Mouse (Mus musculus): ENCODE results near the gene Nfia. TPM values are rescaled to one million over a fixed set of nuclear protein-coding genes. Genes with fewer than 3 reads are reported as not detected.

Nfia gene
- polyA plus RNA-seq, 1 experiment: 8.1 TPM

GRCm38 (mm10) chr4:98113289-98114024 lies 340.9 kb downstream of the Nfia start:
- Histone ChIP-seq H3K4me1 (ENCODE audit: control insufficient read depth, insufficient read depth, low read length) (peaks cover 5% of the 10 kb centered on the region), H3K4me3 (ENCODE audit: insufficient read depth, low read length) (no peak overlapping the region), H3K27ac (ENCODE audit: insufficient read depth, low read depth, low read length) (no peak overlapping the region)
- TF ChIP-seq CTCF (IDR thresholded peaks at IDR 0.05; ENCODE audit: low read depth, low read length) (no peak), POLR2A (IDR thresholded peaks at IDR 0.05; ENCODE audit: borderline replicate concordance, low read depth, low read length) (no peak)

GRCm38 (mm10) chr4:98114966-98115365 lies 342.4 kb downstream of the Nfia start:
- Histone ChIP-seq H3K4me3 (ENCODE audit: insufficient read depth, low read length) (no peak overlapping the region), H3K27ac (ENCODE audit: insufficient read depth, low read depth, low read length) (no peak overlapping the region), H3K4me1 (ENCODE audit: control insufficient read depth, insufficient read depth, low read length) (no peaks in the 10 kb centered on the region)
- TF ChIP-seq CTCF (IDR thresholded peaks at IDR 0.05; ENCODE audit: low read depth, low read length) (no peak), POLR2A (IDR thresholded peaks at IDR 0.05; ENCODE audit: borderline replicate concordance, low read depth, low read length) (no peak)

- H3K4me1 ChIP-seq (ENCODE audit: control insufficient read depth, insufficient read depth, low read length): no peaks in the 10 kb centered on the region
- H3K27ac ChIP-seq (ENCODE audit: insufficient read depth, low read depth, low read length): no peak overlapping the region
- TF ChIP-seq POLR2A (IDR thresholded peaks at IDR 0.05; ENCODE audit: borderline replicate concordance, low read depth, low read length): no peak
- TF ChIP-seq CTCF (IDR thresholded peaks at IDR 0.05; ENCODE audit: low read depth, low read length): no peak
- no peak overlapping the region for H3K4me3 ChIP-seq (ENCODE audit: insufficient read depth, low read length)
These were observed 342.9 kb downstream of the Nfia start for GRCm38 (mm10) chr4:98115401-98115800.

- Histone ChIP-seq H3K4me3 (ENCODE audit: insufficient read depth, low read length) (no peak overlapping the region), H3K4me1 (ENCODE audit: control insufficient read depth, insufficient read depth, low read length) (no peaks in the 10 kb centered on the region), H3K27ac (ENCODE audit: insufficient read depth, low read depth, low read length) (no peak overlapping the region)
- TF ChIP-seq CTCF (IDR thresholded peaks at IDR 0.05; ENCODE audit: low read depth, low read length) (no peak), POLR2A (IDR thresholded peaks at IDR 0.05; ENCODE audit: borderline replicate concordance, low read depth, low read length) (no peak)
These were observed 343.5 kb downstream of the Nfia start for GRCm38 (mm10) chr4:98116046-98116445.

- H3K4me3 ChIP-seq (ENCODE audit: insufficient read depth, low read length): no peak overlapping the region
- no peak overlapping the region for H3K27ac ChIP-seq (ENCODE audit: insufficient read depth, low read depth, low read length)
- no peak for TF ChIP-seq CTCF (IDR thresholded peaks at IDR 0.05; ENCODE audit: low read depth, low read length)
- no peak for TF ChIP-seq POLR2A (IDR thresholded peaks at IDR 0.05; ENCODE audit: borderline replicate concordance, low read depth, low read length)
- H3K4me1 ChIP-seq (ENCODE audit: control insufficient read depth, insufficient read depth, low read length): no peaks in the 10 kb centered on the region
These were observed 345.6 kb downstream of the Nfia start for GRCm38 (mm10) chr4:98118126-98118525.

- Histone ChIP-seq H3K4me1 (ENCODE audit: control insufficient read depth, insufficient read depth, low read length) (no peaks in the 10 kb centered on the region), H3K27ac (ENCODE audit: insufficient read depth, low read depth, low read length) (no peak overlapping the region), H3K4me3 (ENCODE audit: insufficient read depth, low read length) (no peak overlapping the region)
- TF ChIP-seq POLR2A (IDR thresholded peaks at IDR 0.05; ENCODE audit: borderline replicate concordance, low read depth, low read length) (no peak), CTCF (IDR thresholded peaks at IDR 0.05; ENCODE audit: low read depth, low read length) (no peak)
These were observed 346.5 kb downstream of the Nfia start for GRCm38 (mm10) chr4:98118761-98119675.

- H3K4me1 ChIP-seq (ENCODE audit: control insufficient read depth, insufficient read depth, low read length): no peaks in the 10 kb centered on the region
- TF ChIP-seq POLR2A (IDR thresholded peaks at IDR 0.05; ENCODE audit: borderline replicate concordance, low read depth, low read length) (no peak), CTCF (IDR thresholded peaks at IDR 0.05; ENCODE audit: low read depth, low read length) (no peak)
- H3K27ac ChIP-seq (ENCODE audit: insufficient read depth, low read depth, low read length): no peak overlapping the region
- no peak overlapping the region for H3K4me3 ChIP-seq (ENCODE audit: insufficient read depth, low read length)
These were observed 347.5 kb downstream of the Nfia start for GRCm38 (mm10) chr4:98119949-98120531.

- TF ChIP-seq POLR2A (IDR thresholded peaks at IDR 0.05; ENCODE audit: borderline replicate concordance, low read depth, low read length): no peak
- no peak for TF ChIP-seq CTCF (IDR thresholded peaks at IDR 0.05; ENCODE audit: low read depth, low read length)
- no peak overlapping the region for H3K4me3 ChIP-seq (ENCODE audit: insufficient read depth, low read length)
- H3K27ac ChIP-seq (ENCODE audit: insufficient read depth, low read depth, low read length): no peak overlapping the region
- H3K4me1 ChIP-seq (ENCODE audit: control insufficient read depth, insufficient read depth, low read length): no peaks in the 10 kb centered on the region
These were observed 348.3 kb downstream of the Nfia start for GRCm38 (mm10) chr4:98120706-98121340.

GRCm38 (mm10) chr4:98126003-98126677 lies 353.6 kb downstream of the Nfia start:
- H3K4me1 ChIP-seq (ENCODE audit: control insufficient read depth, insufficient read depth, low read length): no peaks in the 10 kb centered on the region
- TF ChIP-seq CTCF (IDR thresholded peaks at IDR 0.05; ENCODE audit: low read depth, low read length) (no peak), POLR2A (IDR thresholded peaks at IDR 0.05; ENCODE audit: borderline replicate concordance, low read depth, low read length) (no peak)

More at GRCm38 (mm10) chr4:98126003-98126677, 353.6 kb downstream of the Nfia start:
- Histone ChIP-seq H3K4me3 (ENCODE audit: insufficient read depth, low read length) (no peak overlapping the region), H3K27ac (ENCODE audit: insufficient read depth, low read depth, low read length) (no peak overlapping the region)

All from bone marrow macrophage, adult 2 months (primary cell).